Mouse (Mus musculus) hematopoietic multipotent progenitor cell, adult 10-12 weeks (in vitro differentiated cells): ENCODE results near the gene Unc93a. TPM values are rescaled to one million over a fixed set of nuclear protein-coding genes. Genes with fewer than 3 reads are reported as not detected.

Experiments used
- polyA plus RNA-seq: library from polyadenylated mRNA; stranded (reverse); fragments of >175 nt; gene quantifications from 2 replicates; pipeline ENCODE4 v1.2.3, GENCODE M21; 2012; ENCODE audit warnings: low replicate concordance

Gene Unc93a
- 0.07 TPM in 1 of 2 replicates, not detected in the other for polyA plus RNA-seq

GRCm38 (mm10) chr17:13131710-13132109 lies at the start of gene Unc93a:
Gene Unc93a (minus strand): TSS chr17:13131810.

GRCm38 (mm10) chr17:13060804-13061203 lies 70.8 kb downstream of the Unc93a start, which contains the start of gene Tcp10b:
Gene Tcp10b (plus strand): TSS chr17:13061104.

Other genes starting within 250 kb of the Unc93a start
- 0.10 and 0.66 TPM in 2 replicates for gene Pnldc1, start 221.6 kb downstream of the Unc93a start, polyA plus RNA-seq
- 5.1 and 21.8 TPM in 2 replicates for gene Tcp1, start 216.1 kb downstream of the Unc93a start, polyA plus RNA-seq
- 5.3 and 39.4 TPM in 2 replicates for gene Mrpl18, start 215.5 kb downstream of the Unc93a start, polyA plus RNA-seq
- gene Acat3, start 191.2 kb downstream of the Unc93a start, polyA plus RNA-seq = not detected in 2 replicates
- gene Acat2, start 171.1 kb downstream of the Unc93a start, polyA plus RNA-seq = 2.2 and 2.5 TPM in 2 replicates
- gene Wtap, start 137.6 kb downstream of the Unc93a start, polyA plus RNA-seq = 30.2 and 43.0 TPM in 2 replicates
- gene Sod2, start 125.0 kb downstream of the Unc93a start, polyA plus RNA-seq = 136 and 308 TPM in 2 replicates
- 0.20 TPM in 1 of 2 replicates, not detected in the other for gene Gpr31b, start 79.5 kb downstream of the Unc93a start, polyA plus RNA-seq
- gene Tcp10b, start 70.7 kb downstream of the Unc93a start, polyA plus RNA-seq = not detected in 2 replicates
- gene Smok2a, start 89.4 kb upstream of the Unc93a start, polyA plus RNA-seq = not detected in 2 replicates
- gene Smok2b, start 98.4 kb upstream of the Unc93a start, polyA plus RNA-seq = not detected in 2 replicates
- gene Tcp10c, start 222.8 kb upstream of the Unc93a start, polyA plus RNA-seq = not detected in 2 replicates